Mouse (Mus musculus): Measurements from ENCODE around the gene Copg2.

- TF ChIP-seq CTCF (conservative IDR thresholded peaks at IDR 0.05; ENCODE audit: low read length) (no peak), POU5F1 (IDR thresholded peaks at IDR 0.05; ENCODE audit: borderline replicate concordance, low read length) (no peak), NANOG (IDR thresholded peaks at IDR 0.05; ENCODE audit: borderline replicate concordance, low read length) (no peak)
Observed at GRCm38 (mm10) chr6:30896986-30897327, 363 bp upstream of the Copg2 start.

All from E14TG2a.4 (cell line).